Mouse (Mus musculus): ENCODE measurements at regions not wholly inside any gene's neighbourhood (a gene's known extent, or its start where the extent isn't known, plus 50 kb on each side); places are given as distances from the start of the nearest gene placed in this dataset.

DNA sequence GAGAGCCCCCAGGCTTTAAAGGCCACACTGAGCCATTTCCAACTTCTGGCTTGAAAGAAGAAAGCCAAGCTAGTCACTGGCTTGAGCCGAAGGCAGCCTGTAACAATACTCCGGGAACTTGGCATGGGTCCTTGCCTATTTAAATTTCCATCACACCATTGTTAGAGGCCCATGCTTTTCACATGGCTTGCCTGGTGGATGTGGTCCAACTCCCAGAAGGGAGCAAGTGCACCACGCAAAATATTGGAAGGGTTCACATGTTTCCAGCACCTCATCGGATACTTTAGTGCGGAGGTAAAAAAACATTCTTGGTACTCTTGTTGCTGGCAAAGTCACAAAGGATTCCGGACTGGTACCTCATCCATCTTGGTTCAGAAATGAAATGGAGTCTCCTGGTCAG is 426.8 kb upstream of the Gm765 start:
- no peak for ATAC-seq (replicated peaks; ENCODE audit: low read depth, poor library complexity, severe bottlenecking)

DNA sequence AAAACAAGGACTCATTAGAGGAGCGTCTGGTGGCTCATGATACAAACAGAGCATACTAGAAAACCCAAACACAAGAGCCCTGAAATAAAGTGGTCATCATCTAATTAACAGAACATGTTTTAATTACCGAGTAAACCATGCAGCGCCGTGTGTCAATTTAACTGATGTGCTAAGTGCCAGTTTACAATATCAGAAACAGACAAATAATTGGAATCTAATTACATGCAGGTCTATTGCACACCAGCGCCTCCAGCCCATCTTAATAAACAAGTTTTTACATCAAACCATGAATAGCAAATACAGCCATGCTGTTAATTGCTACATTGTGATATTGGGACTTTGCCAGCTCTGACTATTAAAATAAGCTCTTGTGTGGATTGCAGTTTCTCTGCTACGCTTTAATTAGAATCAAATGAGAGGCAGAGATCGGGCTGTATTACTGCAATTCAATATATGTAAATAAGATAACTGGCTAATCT is 425.3 kb upstream of the Gm765 start:
- ATAC-seq (replicated peaks; ENCODE audit: low read depth, poor library complexity, severe bottlenecking), result no peak

DNA sequence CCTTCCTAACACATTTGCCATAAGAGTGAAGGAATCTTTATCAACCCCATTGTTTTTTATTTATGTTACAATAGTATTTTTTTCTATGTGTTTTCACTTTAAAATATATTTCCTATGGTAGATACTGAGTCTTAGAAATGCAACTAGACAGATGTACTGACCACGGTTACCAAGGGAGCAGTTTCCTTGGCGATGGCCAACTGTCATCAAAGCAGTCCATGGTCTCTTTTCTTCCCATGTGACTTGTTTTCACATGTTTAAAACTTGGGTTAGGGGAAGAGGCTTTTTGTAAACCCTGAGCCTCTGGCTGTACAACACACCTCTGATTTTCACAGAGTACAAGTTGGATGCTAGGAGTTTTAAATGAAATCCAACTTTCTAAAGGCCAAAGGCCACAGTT is 411.9 kb upstream of the Gm765 start:
- no peak for ATAC-seq (replicated peaks; ENCODE audit: low read depth, poor library complexity, severe bottlenecking)

DNA sequence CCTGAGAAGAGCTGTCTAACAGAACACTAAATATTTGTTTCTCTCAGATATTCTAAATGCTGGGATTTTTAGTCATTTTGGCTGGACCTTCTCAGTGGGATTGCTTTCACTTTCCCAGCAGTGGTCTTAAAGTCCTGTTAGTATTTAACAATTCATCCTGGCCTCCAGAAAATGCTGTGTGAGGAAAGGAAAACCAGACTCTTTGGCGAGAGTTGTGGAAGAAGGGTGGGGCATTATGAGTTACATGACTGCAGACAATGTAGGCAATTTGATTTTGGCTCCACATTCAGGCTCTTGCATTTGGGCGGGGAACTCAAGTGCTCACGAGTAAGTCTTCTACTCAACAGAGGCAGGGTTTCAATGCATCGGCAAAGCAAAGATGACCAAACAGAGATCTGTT is 406.1 kb upstream of the Gm765 start:
- ATAC-seq (replicated peaks; ENCODE audit: low read depth, poor library complexity, severe bottlenecking), result no peak

DNA sequence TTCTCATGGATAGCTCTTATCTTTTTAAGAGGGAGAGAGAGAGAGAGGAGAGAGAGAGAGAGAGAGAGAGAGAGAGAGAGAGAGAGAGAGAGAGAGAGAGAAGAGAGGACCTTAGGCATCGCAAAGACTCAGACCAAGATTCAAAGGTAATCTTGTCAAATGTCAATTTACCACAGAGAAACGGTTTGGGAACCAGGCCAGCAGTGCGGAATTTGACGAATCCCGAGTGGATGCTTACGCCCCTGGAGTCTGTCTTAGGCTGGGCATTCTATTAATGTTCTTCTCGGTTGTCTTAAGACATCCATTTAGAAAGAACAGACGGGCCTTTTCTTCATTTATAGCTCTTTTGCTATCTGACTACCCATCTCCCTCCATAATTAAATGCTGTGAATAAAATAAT is 404.4 kb upstream of the Gm765 start:
- no peak for ATAC-seq (replicated peaks; ENCODE audit: low read depth, poor library complexity, severe bottlenecking)

DNA sequence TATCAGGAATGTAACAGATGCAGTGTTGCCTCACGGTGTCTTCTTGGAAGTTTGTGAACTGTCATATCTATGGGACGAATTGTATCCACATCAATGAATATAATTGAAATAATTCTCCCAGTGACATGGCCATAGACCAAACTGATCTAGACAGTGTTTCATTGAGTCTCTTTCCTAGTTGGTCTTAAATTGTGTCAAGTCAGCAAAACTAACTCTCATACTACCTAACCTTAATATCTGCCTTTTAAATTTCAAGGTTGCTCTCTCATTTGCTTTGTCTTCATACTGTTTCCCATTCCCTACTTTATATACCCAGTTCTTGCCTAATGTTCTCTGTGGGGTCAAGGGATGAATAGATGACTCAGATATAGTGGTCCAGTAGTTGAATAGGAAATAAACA is 397.9 kb upstream of the Gm765 start:
- no peak for ATAC-seq (replicated peaks; ENCODE audit: low read depth, poor library complexity, severe bottlenecking)

DNA sequence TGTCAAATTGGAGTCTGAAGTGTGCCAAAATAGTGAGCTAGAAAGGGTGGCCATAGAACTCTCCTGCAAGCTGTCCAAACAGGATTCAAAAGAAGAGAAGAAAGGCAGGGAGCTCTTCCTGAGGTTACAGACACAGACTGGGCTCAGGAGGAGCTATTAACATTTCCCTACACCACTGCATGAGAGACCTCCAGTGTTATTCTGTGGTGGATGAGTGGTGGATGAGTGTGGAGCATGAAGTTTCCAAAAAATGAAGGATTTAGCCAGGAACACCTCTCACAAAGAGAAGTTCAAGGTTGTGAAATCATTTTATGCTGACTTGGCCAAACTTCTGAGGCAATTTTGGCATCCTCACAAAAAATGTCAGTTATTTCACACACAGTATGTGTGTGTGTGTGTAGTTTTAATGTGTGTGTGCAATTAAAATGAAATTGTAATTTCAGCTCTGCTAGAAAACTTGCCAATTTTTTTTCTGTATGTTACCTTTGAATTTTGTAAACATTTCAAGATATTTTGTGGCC is 388.5 kb upstream of the Gm765 start:
- no peak for ATAC-seq (replicated peaks; ENCODE audit: low read depth, poor library complexity, severe bottlenecking)

DNA sequence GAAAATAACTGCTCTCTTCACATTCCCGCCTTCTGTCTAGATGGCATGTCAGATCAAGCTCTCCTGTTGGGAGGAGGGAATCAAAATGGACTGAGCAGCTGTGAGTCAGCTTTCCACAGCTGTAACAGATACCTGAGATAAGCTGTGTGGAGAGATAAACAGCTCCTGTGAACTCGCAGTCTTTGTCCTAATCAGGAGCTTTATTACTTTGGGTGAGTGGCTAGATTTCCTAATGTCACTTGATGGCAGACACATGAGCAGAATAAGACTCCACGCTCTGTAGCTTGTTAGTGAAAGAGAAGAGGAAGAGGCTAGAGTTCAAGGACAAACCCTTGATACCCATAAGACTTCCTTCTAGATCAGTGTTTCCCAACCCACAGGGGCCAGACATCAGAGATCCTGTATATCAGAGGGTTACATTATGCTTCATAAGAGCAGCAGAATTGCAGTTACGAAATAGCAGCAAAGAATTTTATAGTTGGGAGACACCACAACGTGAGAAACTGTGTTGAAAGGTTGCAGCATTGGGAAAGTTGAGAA is 384.1 kb upstream of the Gm765 start:
- ATAC-seq (replicated peaks; ENCODE audit: low read depth, poor library complexity, severe bottlenecking), result no peak

DNA sequence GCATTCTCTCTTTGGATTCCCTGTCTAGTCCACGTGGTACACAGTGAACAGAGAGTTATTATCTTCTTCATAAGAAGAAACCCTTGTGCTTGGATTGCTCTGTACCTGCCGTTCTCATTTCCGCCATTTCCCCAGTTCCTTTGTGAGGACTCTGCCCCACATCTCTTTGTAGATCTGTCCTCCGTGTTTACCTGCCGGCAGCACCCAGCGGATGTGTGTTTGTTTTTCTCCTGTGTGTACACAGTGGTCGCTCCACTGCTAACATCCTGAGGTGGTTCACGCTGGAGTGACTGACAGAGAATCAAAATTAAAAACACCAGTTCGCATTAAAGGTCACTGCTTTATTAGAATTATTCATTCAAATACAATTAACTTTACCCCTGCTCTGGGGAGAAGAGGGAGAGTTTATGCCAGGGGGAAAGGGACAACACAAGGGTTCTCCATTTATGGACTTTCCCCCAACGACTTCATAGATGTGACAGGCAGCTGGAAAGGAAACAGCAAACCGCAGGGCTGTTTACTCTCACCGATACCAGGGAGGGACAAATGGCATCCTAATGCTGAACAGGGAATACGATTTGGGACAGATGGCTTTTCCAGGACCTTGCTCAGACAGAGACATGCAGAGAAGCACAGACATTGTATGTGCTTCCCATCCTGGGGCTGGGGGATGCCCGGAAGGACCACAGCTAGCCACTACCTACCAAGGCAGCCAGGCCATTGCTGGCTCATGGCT is 362.5 kb upstream of the Gm765 start:
- ATAC-seq (replicated peaks; ENCODE audit: low read depth, poor library complexity, severe bottlenecking), result no peak

DNA sequence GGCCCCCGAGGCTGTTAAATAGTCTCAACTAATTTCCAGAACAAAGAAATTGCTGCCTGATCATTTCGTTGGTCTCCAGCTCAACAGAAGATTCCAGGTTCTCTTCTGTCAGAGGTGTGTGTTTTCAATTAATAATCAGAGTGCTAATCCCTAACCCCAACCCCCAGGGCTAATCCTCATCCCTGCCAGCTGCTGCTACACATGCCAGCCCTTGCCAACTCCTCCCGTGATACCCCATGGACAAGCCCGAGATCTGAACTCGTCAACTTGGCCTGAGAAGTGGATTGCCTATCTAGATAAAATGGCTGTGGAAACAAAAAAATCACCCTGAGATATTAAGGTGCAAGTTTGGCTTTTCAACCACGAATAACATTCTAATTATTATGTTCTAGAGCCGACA is 355.0 kb upstream of the Gm765 start:
- no peak for ATAC-seq (replicated peaks; ENCODE audit: low read depth, poor library complexity, severe bottlenecking)

DNA sequence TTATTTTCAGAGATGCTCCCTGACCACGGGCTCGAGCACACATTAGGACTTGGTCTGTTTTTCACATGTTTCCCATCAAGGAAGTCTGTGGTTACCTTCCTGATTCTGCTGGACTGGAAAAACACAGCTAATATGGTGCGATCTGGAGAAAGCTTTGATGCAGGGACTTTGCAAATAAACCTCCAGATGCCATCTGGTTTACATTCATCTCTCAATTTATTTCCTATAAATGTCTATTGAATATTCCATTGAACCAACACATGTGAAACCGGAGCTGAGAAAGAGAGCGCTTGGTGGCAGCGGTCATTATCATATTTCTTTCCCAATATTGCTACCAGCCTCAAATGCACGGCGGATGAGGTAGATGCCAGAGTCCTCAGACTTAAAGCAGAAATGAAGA is 350.9 kb upstream of the Gm765 start:
- ATAC-seq (replicated peaks; ENCODE audit: low read depth, poor library complexity, severe bottlenecking), result no peak

DNA sequence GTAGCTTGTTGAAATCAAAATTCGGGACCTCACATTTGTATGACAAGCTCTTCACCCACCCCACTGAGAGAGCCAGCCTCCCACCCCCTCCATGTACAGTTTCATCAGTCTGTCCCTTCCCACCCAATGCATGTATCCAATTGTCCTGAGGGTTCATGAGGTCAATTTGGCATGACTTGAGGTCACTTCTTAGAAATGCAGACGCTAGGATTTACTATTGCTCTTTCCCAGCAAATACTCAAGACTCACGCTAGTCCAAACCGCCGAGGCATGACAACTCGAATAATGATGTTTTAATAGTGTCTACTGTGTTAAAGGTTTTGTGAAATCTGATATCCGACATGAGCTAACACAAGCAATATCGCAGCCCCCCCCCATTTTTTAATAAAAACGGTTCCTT is 347.6 kb upstream of the Gm765 start:
- no peak for ATAC-seq (replicated peaks; ENCODE audit: low read depth, poor library complexity, severe bottlenecking)

DNA sequence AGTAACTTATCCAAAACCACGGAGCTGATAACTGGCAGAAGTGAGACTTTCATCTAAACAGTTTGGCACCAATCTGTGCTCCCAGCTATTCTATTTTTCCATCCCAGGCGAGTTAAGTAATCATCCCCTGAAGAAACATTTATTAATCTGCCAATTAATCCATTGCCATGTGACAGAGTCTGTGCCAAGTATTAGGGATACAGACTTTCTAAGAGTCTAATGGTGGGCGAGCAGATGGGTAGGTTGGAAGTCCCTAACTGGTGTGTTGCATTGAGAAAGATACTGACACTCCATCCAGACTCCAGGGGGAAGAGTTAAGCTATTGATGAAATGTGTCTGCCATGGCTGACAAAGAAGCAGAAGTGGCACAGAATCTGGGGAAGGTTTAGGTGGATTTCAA is 346.8 kb upstream of the Gm765 start:
- no peak for ATAC-seq (replicated peaks; ENCODE audit: low read depth, poor library complexity, severe bottlenecking)

DNA sequence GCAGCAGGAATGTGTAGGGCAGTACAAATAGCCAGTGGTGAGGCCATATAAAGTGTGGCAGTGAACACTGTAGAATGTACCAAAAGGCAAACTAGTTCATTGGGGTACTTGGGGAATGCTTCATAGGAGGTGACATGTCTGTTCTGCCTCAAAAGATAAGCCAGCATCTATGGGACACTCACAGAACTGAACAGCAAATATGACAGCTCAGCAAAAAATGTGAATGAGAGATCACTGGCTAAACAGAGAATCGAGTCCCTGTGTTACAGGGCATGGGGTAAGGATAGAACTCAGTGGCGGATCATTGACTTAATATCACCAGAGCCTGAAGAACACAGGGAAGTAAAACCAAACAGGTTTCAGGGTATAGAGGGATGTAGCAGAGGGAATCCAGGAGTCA is 346.1 kb upstream of the Gm765 start:
- no peak for ATAC-seq (replicated peaks; ENCODE audit: low read depth, poor library complexity, severe bottlenecking)

DNA sequence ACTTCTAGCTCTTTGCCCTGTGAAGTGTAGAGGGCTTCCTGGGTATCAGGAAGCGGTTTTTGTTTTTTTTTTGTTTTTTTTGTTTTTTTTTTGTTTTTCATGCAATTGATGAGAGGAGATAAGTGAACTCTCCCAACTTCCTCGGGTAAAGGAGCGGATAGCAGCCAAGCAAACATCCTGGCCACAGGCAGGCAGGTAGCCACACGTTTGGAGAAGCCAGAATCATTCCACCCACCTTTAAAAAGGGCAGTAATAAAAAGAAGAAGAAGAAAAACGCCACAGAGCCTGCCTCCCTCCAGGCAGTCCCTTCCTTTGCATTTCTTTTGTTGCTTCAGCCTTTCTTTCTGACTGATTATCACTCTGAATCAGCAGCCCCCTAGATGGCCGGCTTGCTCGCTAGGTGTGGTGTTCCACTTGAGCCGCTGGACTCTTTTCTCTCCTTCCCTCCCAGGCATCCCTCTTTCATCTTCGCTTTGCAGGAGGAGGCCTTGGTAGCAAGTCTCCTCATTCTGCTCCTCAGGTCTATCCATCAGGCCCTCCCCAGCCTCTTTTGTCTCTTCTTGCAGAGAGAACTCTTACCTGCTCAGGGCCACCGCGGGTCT is 323.9 kb upstream of the Gm765 start:
- ATAC-seq (replicated peaks; ENCODE audit: low read depth, poor library complexity, severe bottlenecking), result no peak

DNA sequence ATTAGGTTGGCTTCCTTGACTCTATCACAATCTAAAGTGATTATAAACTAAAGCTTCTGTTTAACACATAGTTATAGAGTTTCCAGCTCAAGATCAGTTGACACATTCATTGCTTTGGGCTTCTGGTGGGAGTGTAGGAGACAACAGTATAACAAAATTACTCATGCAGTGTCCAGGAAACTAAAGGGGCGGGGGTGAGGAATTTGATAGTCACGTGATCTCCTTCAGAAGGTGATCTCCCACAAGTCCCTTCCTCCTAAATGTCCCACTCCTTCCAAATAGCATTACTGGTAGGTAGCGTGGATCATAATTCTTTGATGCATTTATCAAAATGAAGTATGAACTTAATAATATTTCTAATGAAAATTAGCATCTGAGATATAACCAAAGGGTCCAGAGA is 309.3 kb upstream of the Gm765 start:
- no peak for ATAC-seq (replicated peaks; ENCODE audit: low read depth, poor library complexity, severe bottlenecking)

DNA sequence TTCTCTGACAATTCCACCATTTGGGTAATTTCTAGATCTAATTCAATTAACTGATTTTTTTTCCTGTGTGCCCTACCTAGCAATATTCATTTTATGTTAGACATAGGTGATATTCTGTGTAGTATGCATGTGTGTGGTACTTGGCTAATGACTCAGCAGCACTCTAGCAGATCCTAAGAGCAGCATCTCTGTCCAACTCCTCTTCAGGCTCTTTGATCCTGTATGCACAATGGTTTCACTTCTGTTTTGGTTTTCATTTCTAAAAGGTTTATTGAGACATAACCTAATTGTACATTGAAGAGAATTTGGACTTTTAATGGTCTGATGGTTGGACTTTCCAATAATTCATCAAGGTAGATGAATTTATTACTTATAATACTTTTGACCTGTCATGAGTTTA is 308.8 kb upstream of the Gm765 start:
- no peak for ATAC-seq (replicated peaks; ENCODE audit: low read depth, poor library complexity, severe bottlenecking)

DNA sequence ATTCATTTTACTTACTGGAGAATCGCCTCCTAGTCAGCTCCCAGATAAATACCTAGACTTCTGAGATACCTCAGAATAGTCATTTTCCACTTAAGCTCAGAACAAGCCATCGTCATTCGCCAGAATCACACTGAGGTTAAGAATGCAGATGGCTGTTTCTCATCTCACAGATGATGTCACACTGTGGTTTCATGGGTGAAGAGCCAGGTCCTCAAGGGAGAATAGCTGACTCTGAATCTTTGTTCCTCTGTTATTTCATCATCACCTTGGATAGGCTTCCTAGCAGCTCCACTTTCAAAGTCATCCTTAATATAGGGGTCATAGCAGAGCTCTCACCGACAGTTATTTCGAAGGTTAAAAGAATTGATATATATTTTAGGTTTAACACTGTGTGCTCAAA is 297.8 kb upstream of the Gm765 start:
- no peak for ATAC-seq (replicated peaks; ENCODE audit: low read depth, poor library complexity, severe bottlenecking)

DNA sequence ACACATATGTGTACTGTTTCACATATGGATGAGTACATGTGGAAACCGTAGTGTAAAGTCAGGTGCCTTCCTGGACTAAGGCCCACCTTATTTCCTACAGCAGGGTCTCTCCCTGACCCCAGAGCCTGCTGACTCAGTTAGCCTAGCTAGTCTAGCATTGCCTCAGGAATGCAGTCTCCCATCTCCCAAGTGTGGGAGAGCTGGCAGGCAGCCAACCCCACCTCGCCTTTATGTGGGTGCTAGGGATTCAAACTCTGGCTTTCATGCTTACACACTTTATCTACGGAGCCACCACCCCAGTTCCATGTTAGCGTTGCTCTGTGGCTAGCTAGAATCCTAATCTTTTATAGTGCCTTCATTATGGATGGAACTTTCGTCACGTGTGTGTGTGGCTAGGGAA is 293.3 kb upstream of the Gm765 start:
- no peak for ATAC-seq (replicated peaks; ENCODE audit: low read depth, poor library complexity, severe bottlenecking)

DNA sequence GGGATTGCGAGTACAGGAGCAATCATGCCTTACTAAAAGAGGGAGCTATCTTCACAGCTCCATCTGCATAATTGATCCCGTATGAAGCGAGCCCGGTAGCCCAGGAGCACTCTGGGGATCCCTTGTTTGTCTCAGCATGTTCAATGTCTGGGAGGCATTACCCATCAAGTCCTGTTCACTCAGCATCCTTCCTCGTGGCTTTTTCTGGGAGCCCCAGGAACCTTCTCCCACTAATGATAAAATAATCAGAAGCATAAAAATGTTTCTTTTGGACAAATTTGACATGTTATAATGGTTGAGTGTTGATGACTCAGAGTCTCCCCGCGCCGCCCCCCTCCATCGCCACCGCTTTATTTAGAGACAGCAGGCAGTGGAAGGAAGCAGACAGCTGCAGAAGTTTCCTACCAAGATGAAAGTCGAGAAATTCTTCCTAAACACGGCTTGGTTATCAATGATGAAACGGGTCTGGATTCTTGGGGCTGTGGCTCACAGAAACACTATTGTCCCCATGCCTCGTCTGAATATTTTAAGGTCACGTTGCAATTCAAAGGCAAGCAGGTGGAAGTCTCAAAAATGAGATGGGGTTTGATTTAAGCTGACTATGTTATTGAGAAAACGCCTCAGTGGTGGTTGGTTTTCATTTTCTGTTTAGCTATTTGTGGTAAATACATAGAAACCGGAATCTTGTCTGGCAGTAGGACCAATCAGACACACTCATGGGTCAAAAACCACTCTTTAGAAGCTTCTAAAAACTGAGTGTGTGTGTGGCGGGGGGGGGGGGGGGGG is 289.9 kb upstream of the Gm765 start:
- ATAC-seq (replicated peaks; ENCODE audit: low read depth, poor library complexity, severe bottlenecking), result 0 out of 2 replicates have a peak, but pooled peaks have one; percentile 36

DNA sequence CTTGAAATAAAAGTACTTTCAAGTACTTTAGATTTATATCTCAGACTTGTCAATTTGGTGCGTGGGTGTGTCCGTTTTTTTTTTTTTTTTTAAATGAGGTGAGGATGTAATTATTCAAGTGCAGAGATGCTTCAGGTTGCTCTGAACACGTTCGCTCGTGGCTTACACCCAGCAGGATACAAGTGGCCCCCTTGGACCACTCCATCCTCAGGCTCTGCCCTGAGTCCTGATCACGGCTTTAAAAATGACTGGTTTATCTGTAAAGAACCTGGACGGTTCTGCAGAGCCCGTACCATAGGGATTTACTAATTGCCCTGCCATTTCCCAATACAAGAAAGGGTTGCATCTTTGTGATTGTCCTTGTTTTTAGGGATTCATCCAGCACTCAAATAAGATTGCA is 288.7 kb upstream of the Gm765 start:
- no peak for ATAC-seq (replicated peaks; ENCODE audit: low read depth, poor library complexity, severe bottlenecking)
